Mouse (Mus musculus) thymus, adult 2 months (tissue): ENCODE measurements at regions not wholly inside any gene's neighbourhood (a gene's known extent, or its start where the extent isn't known, plus 50 kb on each side); places are given as distances from the start of the nearest gene placed in this dataset.

ENCODE experiments used
- DNase-seq: peaks from one replicate; pipeline ENCODE4 v3.0.0; 2021
- H3K27ac ChIP-seq: fragments of 200-500 bp; 2 replicates; pipeline ENCODE4 v1.5.1; 2012; ENCODE audit warnings: low read length, control low read depth; ENCODE audit not compliant: control insufficient read depth, insufficient read depth
- H3K27me3 ChIP-seq: fragments of 200-500 bp; 2 replicates; pipeline ENCODE4 v1.6.1; 2012; ENCODE audit warnings: mild to moderate bottlenecking, low read length, moderate library complexity, mixed read lengths; ENCODE audit not compliant: control insufficient read depth, insufficient read depth
- H3K36me3 ChIP-seq: fragments of 200-500 bp; 2 replicates; pipeline ENCODE4 v1.6.1; 2012; ENCODE audit warnings: mild to moderate bottlenecking, low read length, moderate library complexity; ENCODE audit not compliant: control insufficient read depth, insufficient read depth
- H3K4me1 ChIP-seq: fragments of 200-500 bp; replicated peaks from 2 replicates; pipeline ENCODE4 v1.6.1; 2012; ENCODE audit warnings: low read length; ENCODE audit not compliant: control insufficient read depth, insufficient read depth
- H3K4me3 ChIP-seq: fragments of 200-500 bp; 2 replicates; pipeline ENCODE4 v1.5.1; 2012; ENCODE audit warnings: mild to moderate bottlenecking, low read length, control low read depth, moderate library complexity; ENCODE audit not compliant: control insufficient read depth, insufficient read depth
- CTCF ChIP-seq: fragments of 200-500 bp; IDR thresholded peaks from 2 replicates; pipeline ENCODE4 v1.5.1; 2012; ENCODE audit warnings: mild to moderate bottlenecking, control low read depth, low read length, moderate library complexity, borderline replicate concordance; ENCODE audit not compliant: control insufficient read depth, poor library complexity, insufficient read depth; ENCODE audit errors: extremely low read depth
- POLR2A ChIP-seq: fragments of 200-500 bp; IDR thresholded peaks from 2 replicates; pipeline ENCODE4 v1.6.1; 2012; ENCODE audit warnings: mild to moderate bottlenecking, low read length, control low read depth, moderate library complexity; ENCODE audit not compliant: control insufficient read depth, poor library complexity, insufficient read depth; ENCODE audit errors: extremely low read depth
- WGBS: fragments of 180-500 bp; shearing (Covaris S2); methylation state at CpG from one replicate; pipeline ENCODE4 v1.1.7; 2018; 5-methylcytosine and 5-hydroxymethylcytosine counted together

GRCm38 (mm10) chr4:53218291-53218640, 58.6 kb upstream of the Abca1 start:
- Histone ChIP-seq H3K27ac (no peak overlapping the region), H3K4me1 (peaks cover 18% of the 10 kb centered on the region), H3K4me3 (no peak overlapping the region), H3K36me3 (no peaks in the 10 kb centered on the region), H3K27me3 (no peaks in the 10 kb centered on the region)
- no peak for DNase-seq
- TF ChIP-seq CTCF (no peak), POLR2A (no peak)
- WGBS: 50% methylated on average over 5 of the region's 5 CpGs

GRCm38 (mm10) chr4:53217608-53218290, 58.1 kb upstream of the Abca1 start:
- Histone ChIP-seq H3K4me1 (peaks cover 18% of the 10 kb centered on the region), H3K4me3 (peak overlapping the region; percentile 59), H3K27ac (peak overlapping the region; percentile 75), H3K36me3 (no peaks in the 10 kb centered on the region), H3K27me3 (no peaks in the 10 kb centered on the region)
- TF ChIP-seq CTCF (0 out of 2 replicates have a peak, but pooled peaks have one; percentile 44), POLR2A (0 out of 2 replicates have a peak, but pooled peaks have one; percentile 26)
- peak; percentile 77 for DNase-seq
- under 1% methylated on average over 38 of the region's 38 CpGs for WGBS

DNA sequence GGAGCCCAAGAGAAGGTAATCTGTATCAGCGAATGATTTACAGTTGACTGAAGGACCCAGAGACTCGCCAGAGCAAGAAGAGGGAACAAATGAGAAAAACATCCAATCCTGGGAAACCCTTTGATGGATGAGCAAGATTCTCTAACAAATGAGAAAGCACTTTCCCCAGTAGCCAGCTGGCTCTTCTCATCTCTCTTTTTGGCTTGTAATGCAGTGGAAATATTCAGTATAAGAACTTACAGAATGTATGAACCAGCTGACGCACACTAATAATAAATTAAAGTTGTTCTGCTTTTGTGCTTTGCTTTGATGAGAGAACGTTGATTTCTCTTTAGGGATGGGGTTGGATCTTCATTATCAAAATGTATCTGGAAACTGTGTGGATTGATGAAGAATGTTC, 52.8 kb upstream of the Abca1 start:
- Histone ChIP-seq H3K36me3 (no peaks in the 10 kb centered on the region), H3K4me1 (peaks cover 5% of the 10 kb centered on the region), H3K27me3 (no peaks in the 10 kb centered on the region), H3K27ac (no peak overlapping the region), H3K4me3 (no peak overlapping the region)
- no peak for DNase-seq
- TF ChIP-seq POLR2A: no peak
- 93% methylated on average over 4 of the region's 4 CpGs for WGBS

- Histone ChIP-seq H3K4me3 (no peak overlapping the region), H3K27me3 (no peaks in the 10 kb centered on the region), H3K36me3 (no peaks in the 10 kb centered on the region), H3K4me1 (no peaks in the 10 kb centered on the region), H3K27ac (no peak overlapping the region)
- no peak for TF ChIP-seq CTCF
- no peak for DNase-seq
- WGBS: 64% methylated on average over 3 of the region's 3 CpGs
These were observed 51.0 kb upstream of the Abca1 start for GRCm38 (mm10) chr4:53210685-53211084.
